Mouse (Mus musculus): ENCODE results near the gene Itm2b. TPM values are rescaled to one million over a fixed set of nuclear protein-coding genes. Genes with fewer than 3 reads are reported as not detected.

Itm2b gene
- polyA plus RNA-seq, 1 experiment from 2014 or later = 1,903 TPM

DNA sequence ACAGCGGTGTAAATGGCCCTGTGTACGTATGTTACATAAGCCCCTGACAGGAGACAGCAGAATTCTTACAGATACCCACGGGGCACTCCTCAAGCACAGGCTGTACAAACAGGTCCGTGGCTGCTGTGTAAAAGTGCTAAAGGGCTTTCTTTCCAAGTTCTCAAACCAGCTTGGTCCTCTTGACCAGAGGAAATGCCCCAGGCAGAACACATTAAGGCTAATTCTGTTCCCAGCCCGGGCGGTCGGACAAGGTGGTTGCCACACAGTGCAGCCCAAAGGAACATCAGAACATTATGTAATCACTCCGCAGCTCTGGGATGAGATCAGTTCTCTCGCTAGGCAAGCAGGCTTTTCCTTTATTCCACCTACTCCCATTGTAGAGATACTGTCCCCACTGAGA, 2.4 kb downstream of the Itm2b start:
- peaks cover 30% of the 10 kb centered on the region for H3K4me1 ChIP-seq (ENCODE audit: insufficient read depth, low read depth, low read length)
- WGBS = 15% methylated on average over 9 of the region's 9 CpGs
- peaks cover 14% of the 10 kb centered on the region for H3K36me3 ChIP-seq (ENCODE audit: insufficient read depth, low read length)
- DNase-seq (ENCODE audit: low spot score) = peak; percentile 92
- H3K4me3 ChIP-seq (ENCODE audit: low read depth, low read length) = peak overlapping the region; percentile 100
- TF ChIP-seq CTCF (IDR thresholded peaks at IDR 0.05) (no peak), EP300 (IDR thresholded peaks at IDR 0.05) (no peak)
- ATAC-seq = peak; percentile 53
- H3K27me3 ChIP-seq (replicated peaks; ENCODE audit: insufficient read depth, low read length) = no peaks in the 10 kb centered on the region
- peak overlapping the region; percentile 60 for H3K4me2 ChIP-seq (replicated peaks; ENCODE audit: low read depth, low read length)
- peak overlapping the region; percentile 26 for H3K9ac ChIP-seq (replicated peaks; ENCODE audit: low read depth)
- H3K27ac ChIP-seq (ENCODE audit: low read length) = peak overlapping the region; percentile 63
- H3K9me3 ChIP-seq (ENCODE audit: low read length) = no peaks in the 10 kb centered on the region

DNA sequence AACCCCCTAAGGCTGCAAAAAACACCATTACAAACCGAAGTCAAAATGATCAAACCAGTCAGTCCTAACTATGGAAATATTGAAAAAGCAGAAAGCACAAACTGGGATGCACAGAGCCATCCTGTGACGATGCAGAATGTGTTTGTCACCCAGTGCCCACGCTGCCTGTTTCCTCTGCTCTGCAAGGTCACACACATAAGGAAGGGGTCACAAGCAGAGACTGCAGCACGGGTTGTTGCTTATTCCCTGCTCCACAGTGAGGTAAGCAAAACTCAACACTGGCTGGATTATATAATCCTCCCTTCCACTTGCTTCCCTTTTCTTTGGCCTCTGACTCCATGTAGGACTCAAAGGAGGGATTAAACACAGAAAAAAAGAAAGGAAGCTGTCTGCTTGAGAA, 3.5 kb downstream of the Itm2b start:
- H3K27me3 ChIP-seq (replicated peaks; ENCODE audit: insufficient read depth, low read length) = no peaks in the 10 kb centered on the region
- WGBS = 49% methylated on average over 4 of the region's 4 CpGs
- H3K9ac ChIP-seq (replicated peaks; ENCODE audit: low read depth) = no peak overlapping the region
- H3K36me3 ChIP-seq (ENCODE audit: insufficient read depth, low read length) = peaks cover 15% of the 10 kb centered on the region
- H3K9me3 ChIP-seq (ENCODE audit: low read length) = no peaks in the 10 kb centered on the region
- TF ChIP-seq CTCF (IDR thresholded peaks at IDR 0.05) (no peak), EP300 (IDR thresholded peaks at IDR 0.05) (0 out of 2 replicates have a peak, but pooled peaks have one; percentile 16)
- H3K4me3 ChIP-seq (ENCODE audit: low read depth, low read length) = no peak overlapping the region
- H3K4me1 ChIP-seq (ENCODE audit: insufficient read depth, low read depth, low read length) = peaks cover 27% of the 10 kb centered on the region
- DNase-seq (ENCODE audit: low spot score) (no peak), ATAC-seq (no peak)
- no peak overlapping the region for H3K27ac ChIP-seq (ENCODE audit: low read length)
- peak overlapping the region; percentile 60 for H3K4me2 ChIP-seq (replicated peaks; ENCODE audit: low read depth, low read length)

DNA sequence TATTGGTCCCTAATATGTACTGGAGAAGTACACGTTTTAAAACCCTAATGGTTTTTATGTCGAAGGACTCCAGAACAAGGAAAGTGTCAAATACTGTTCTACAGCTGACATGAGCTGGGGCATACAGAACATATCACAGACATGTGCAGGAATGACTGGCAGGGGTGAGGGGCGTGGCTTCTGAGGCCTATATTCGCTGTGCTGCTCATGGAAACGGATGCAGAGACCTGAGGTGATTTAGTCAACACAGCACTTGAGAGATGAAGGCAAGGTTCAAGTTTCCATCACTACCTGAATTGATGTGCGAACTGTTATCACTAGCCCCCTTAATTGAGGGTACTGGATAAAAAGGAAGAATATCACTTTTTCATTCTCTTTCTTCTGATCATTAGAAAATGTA, 7.3 kb downstream of the Itm2b start:
- Histone ChIP-seq H3K9me3 (ENCODE audit: low read length) (no peaks in the 10 kb centered on the region), H3K27ac (ENCODE audit: low read length) (no peak overlapping the region), H3K4me1 (ENCODE audit: insufficient read depth, low read depth, low read length) (peaks cover 29% of the 10 kb centered on the region), H3K36me3 (ENCODE audit: insufficient read depth, low read length) (peaks cover 15% of the 10 kb centered on the region), H3K4me3 (ENCODE audit: low read depth, low read length) (no peak overlapping the region), H3K4me2 (replicated peaks; ENCODE audit: low read depth, low read length) (no peak overlapping the region), H3K27me3 (replicated peaks; ENCODE audit: insufficient read depth, low read length) (no peaks in the 10 kb centered on the region), H3K9ac (replicated peaks; ENCODE audit: low read depth) (no peak overlapping the region)
- ATAC-seq (no peak), DNase-seq (ENCODE audit: low spot score) (no peak)
- 70% methylated on average over 6 of the region's 6 CpGs for WGBS
- TF ChIP-seq EP300 (IDR thresholded peaks at IDR 0.05) (no peak), CTCF (IDR thresholded peaks at IDR 0.05) (no peak)

DNA sequence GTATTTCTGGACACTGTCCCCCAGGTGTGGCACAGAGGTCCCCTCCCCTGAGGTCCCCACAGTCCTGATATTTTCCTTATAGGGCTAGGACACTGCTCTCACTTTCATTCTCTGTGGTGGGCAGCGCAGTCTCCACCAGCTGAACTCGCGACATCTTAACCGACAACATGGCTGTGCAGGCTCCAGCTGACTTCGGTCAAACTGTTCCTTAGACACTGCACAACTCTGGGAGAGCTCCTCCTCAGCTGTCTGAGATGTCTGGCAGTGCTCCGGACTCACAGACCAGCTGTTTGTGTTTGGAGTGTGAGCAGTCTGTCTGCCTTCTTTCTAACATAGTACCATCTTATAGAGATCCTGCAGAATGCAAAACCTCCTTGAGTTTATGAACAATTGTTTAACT, 8.2 kb downstream of the Itm2b start:
- Histone ChIP-seq H3K27ac (ENCODE audit: low read length) (no peak overlapping the region), H3K4me3 (ENCODE audit: low read depth, low read length) (no peak overlapping the region), H3K36me3 (ENCODE audit: insufficient read depth, low read length) (peaks cover 15% of the 10 kb centered on the region), H3K9me3 (ENCODE audit: low read length) (no peaks in the 10 kb centered on the region), H3K4me1 (ENCODE audit: insufficient read depth, low read depth, low read length) (peaks cover 29% of the 10 kb centered on the region), H3K27me3 (replicated peaks; ENCODE audit: insufficient read depth, low read length) (no peaks in the 10 kb centered on the region), H3K9ac (replicated peaks; ENCODE audit: low read depth) (no peak overlapping the region), H3K4me2 (replicated peaks; ENCODE audit: low read depth, low read length) (no peak overlapping the region)
- ATAC-seq = peak; percentile 89
- TF ChIP-seq CTCF (IDR thresholded peaks at IDR 0.05) (no peak), EP300 (IDR thresholded peaks at IDR 0.05) (no peak)
- DNase-seq (ENCODE audit: low spot score) = peak; percentile 82
- 63% methylated on average over 6 of the region's 6 CpGs for WGBS

DNA sequence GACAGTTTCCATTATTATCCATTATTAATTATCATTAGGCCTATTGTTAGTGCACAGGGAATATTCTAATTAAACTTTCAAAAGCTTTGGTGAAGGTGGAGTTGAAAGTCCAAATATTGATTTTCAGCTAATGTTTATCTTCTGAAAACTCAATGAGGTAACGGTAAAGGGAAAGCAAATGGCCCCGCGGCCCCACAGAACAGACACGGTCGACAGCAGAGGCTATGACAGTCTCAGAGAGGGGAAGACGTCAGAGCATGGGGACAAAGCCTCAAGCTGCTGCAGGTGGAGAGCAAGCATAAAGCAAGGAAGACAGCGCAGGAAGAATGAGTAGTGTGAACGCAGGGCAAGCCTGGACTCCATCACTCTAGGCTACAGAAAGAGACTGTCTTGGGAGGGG, 9.2 kb downstream of the Itm2b start:
- Histone ChIP-seq H3K4me3 (ENCODE audit: low read depth, low read length) (no peak overlapping the region), H3K4me2 (replicated peaks; ENCODE audit: low read depth, low read length) (no peak overlapping the region), H3K9ac (replicated peaks; ENCODE audit: low read depth) (no peak overlapping the region), H3K27me3 (replicated peaks; ENCODE audit: insufficient read depth, low read length) (no peaks in the 10 kb centered on the region), H3K27ac (ENCODE audit: low read length) (no peak overlapping the region), H3K4me1 (ENCODE audit: insufficient read depth, low read depth, low read length) (peaks cover 21% of the 10 kb centered on the region; the same call in 1 of the 2 replicates), H3K36me3 (ENCODE audit: insufficient read depth, low read length) (peaks cover 18% of the 10 kb centered on the region), H3K9me3 (ENCODE audit: low read length) (no peaks in the 10 kb centered on the region)
- no peak for ATAC-seq
- WGBS = 57% methylated on average over 8 of the region's 8 CpGs
- DNase-seq (ENCODE audit: low spot score) = no peak
- TF ChIP-seq EP300 (IDR thresholded peaks at IDR 0.05) (no peak), CTCF (IDR thresholded peaks at IDR 0.05) (no peak)

DNA sequence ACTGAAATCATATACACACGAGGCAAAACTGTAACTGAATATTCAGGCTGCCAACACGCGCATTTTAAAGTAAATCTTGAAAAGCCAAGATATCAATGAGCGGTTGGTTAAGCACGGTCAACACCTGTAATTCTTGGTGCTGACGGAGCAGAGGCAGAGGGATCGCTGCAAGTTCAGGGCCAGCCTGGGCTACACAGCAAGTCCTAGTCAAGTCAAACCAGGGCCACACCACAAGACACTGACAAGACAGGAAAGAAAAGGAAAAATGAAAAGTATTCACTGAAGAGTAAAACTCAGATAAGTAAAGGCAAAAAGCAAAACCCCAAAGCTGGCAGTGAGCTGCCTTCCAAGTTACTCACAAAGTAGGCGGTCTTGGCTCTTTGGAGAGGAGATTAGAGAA, 9.6 kb downstream of the Itm2b start:
- H3K9ac ChIP-seq (replicated peaks; ENCODE audit: low read depth) = no peak overlapping the region
- DNase-seq (ENCODE audit: low spot score) = no peak
- H3K36me3 ChIP-seq (ENCODE audit: insufficient read depth, low read length) = peaks cover 19% of the 10 kb centered on the region
- no peaks in the 10 kb centered on the region for H3K27me3 ChIP-seq (replicated peaks; ENCODE audit: insufficient read depth, low read length)
- peaks cover 23% of the 10 kb centered on the region; the same call in 1 of the 2 replicates for H3K4me1 ChIP-seq (ENCODE audit: insufficient read depth, low read depth, low read length)
- no peak overlapping the region for H3K4me3 ChIP-seq (ENCODE audit: low read depth, low read length)
- TF ChIP-seq EP300 (IDR thresholded peaks at IDR 0.05) (no peak), CTCF (IDR thresholded peaks at IDR 0.05) (no peak)
- no peak for ATAC-seq
- H3K4me2 ChIP-seq (replicated peaks; ENCODE audit: low read depth, low read length) = no peak overlapping the region
- 88% methylated on average over 8 of the region's 8 CpGs for WGBS
- H3K9me3 ChIP-seq (ENCODE audit: low read length) = no peaks in the 10 kb centered on the region
- H3K27ac ChIP-seq (ENCODE audit: low read length) = no peak overlapping the region
